Comparison of ENCODE assay signal across 9 mouse cellular contexts in genomic region chr2:167949250-167949649, GRCm38 (mm10). TPM values are rescaled to one million over a fixed set of nuclear protein-coding genes. Genes with fewer than 3 reads are reported as not detected.
DNase-seq lines count a peak whose midpoint lies in the region; ATAC-seq and TF ChIP-seq lines count a peak whose summit lies in the region.
"Had no signal": no experiment of that assay in that cellular context is flagged by ENCODE, and none has a peak within 500 bp of the region (broad histone marks: within the 10 kb centered on the region; RNA-seq: fewer than 3 reads in every experiment).

No protein-coding gene starts in this region.

- no peak for TF ChIP-seq CTCF in MEL (IDR thresholded peaks at IDR 0.05 in 2 of 3, conservative IDR thresholded peaks at IDR 0.05 in 1 of 3; ENCODE audit: control insufficient read depth in 1 of 3, insufficient read depth in 1 of 3, low read depth in 2 of 3, low read length in 3 of 3, poor library complexity in 1 of 3, severe bottlenecking in 1 of 3)

- no peak overlapping the region for H3ac ChIP-seq in myocyte (ENCODE audit: control insufficient read depth, insufficient read length)

- H3K27me3 ChIP-seq in kidney, embryonic 16.5 days (ENCODE audit: insufficient read depth, low read length) = no peaks in the 10 kb centered on the region
- no peaks in the 10 kb centered on the region for H3K27me3 ChIP-seq in MEL (ENCODE audit: control insufficient read depth in 1 of 2, insufficient read depth in 2 of 2, low read length in 2 of 2)
- no peaks in the 10 kb centered on the region for H3K27me3 ChIP-seq in heart, embryonic 16.5 days (ENCODE audit: control insufficient read depth, insufficient read depth, low read length)
- no peaks in the 10 kb centered on the region for H3K27me3 ChIP-seq in myocyte (ENCODE audit: control insufficient read depth, insufficient read depth, insufficient read length)
- H3K27me3 ChIP-seq: intestine, embryonic 15.5 days had no signal

- H3K79me2 ChIP-seq in MEL (ENCODE audit: control insufficient read depth, insufficient read depth, low read length, poor library complexity) (peaks cover 30% of the 10 kb centered on the region), myocyte (ENCODE audit: control insufficient read depth, insufficient read depth) (peaks cover 93% of the 10 kb centered on the region)

- H3K4me1 ChIP-seq in kidney, embryonic 16.5 days (ENCODE audit: insufficient read depth, low read length) = peaks cover 26% of the 10 kb centered on the region
- H3K4me1 ChIP-seq in MEL (ENCODE audit: control insufficient read depth in 1 of 2, insufficient read depth in 2 of 2, low read length in 2 of 2) = peaks cover 0 to 3% of the 10 kb centered on the region in 2 experiments; a peak in 3 of 4 replicates
- H3K4me1 ChIP-seq in heart, embryonic 16.5 days (ENCODE audit: control insufficient read depth, insufficient read depth, low read length) = peaks cover 45% of the 10 kb centered on the region

- no peaks in the 10 kb centered on the region for H3K36me3 ChIP-seq in kidney, embryonic 16.5 days (ENCODE audit: insufficient read depth, low read length)
- H3K36me3 ChIP-seq in MEL (ENCODE audit: control insufficient read depth in 1 of 2, insufficient read depth in 2 of 2, low read length in 2 of 2) (no peaks in the 10 kb centered on the region), myocyte (ENCODE audit: control insufficient read depth, insufficient read depth) (no peaks in the 10 kb centered on the region)
- no peaks in the 10 kb centered on the region for H3K36me3 ChIP-seq in heart, embryonic 16.5 days (ENCODE audit: control insufficient read depth, insufficient read depth)
- H3K36me3 ChIP-seq: intestine, embryonic 15.5 days had no signal

- H3K4me2 ChIP-seq in kidney, embryonic 16.5 days (replicated peaks; ENCODE audit: low read depth, low read length) = no peak overlapping the region
- H3K4me2 ChIP-seq in heart, embryonic 16.5 days (ENCODE audit: low read depth, low read length) = no peak overlapping the region
- peak overlapping the region; percentile 62 for H3K4me2 ChIP-seq in myocyte (ENCODE audit: low read depth)
- H3K4me2 ChIP-seq: intestine, embryonic 15.5 days had no signal

- TF ChIP-seq POLR2A in MEL (IDR thresholded peaks at IDR 0.05; ENCODE audit: control insufficient read depth in 1 of 2, insufficient read depth in 1 of 2, low read depth in 1 of 2, low read length in 2 of 2, poor library complexity in 1 of 2) = no peak
- TF ChIP-seq POLR2A in myocyte (IDR thresholded peaks at IDR 0.05; ENCODE audit: insufficient read length, low read depth) = no peak

- no peaks in the 10 kb centered on the region for H3K9me3 ChIP-seq in kidney, embryonic 16.5 days (ENCODE audit: low read length)
- H3K9me3 ChIP-seq in MEL (replicated peaks; ENCODE audit: insufficient read depth, low read length) = no peaks in the 10 kb centered on the region
- H3K9me3 ChIP-seq in heart, embryonic 16.5 days (replicated peaks; ENCODE audit: control insufficient read depth, low read length) = no peaks in the 10 kb centered on the region
- H3K9me3 ChIP-seq: intestine, embryonic 15.5 days had no signal

- H3K27ac ChIP-seq in kidney, embryonic 16.5 days (ENCODE audit: low read length) = peak overlapping the region; percentile 67; the same call in 1 of the 2 replicates
- no peak overlapping the region for H3K27ac ChIP-seq in MEL (ENCODE audit: control insufficient read depth, low read depth, low read length)
- H3K27ac ChIP-seq in heart, embryonic 16.5 days (ENCODE audit: low read length) = peak overlapping the region; percentile 66
- H3K27ac ChIP-seq: intestine, embryonic 15.5 days had no signal

- H3K4me3 ChIP-seq in kidney, embryonic 16.5 days (ENCODE audit: low read length) = no peak overlapping the region
- no peak overlapping the region for H3K4me3 ChIP-seq in MEL (ENCODE audit: control insufficient read depth in 1 of 2, insufficient read depth in 1 of 2, low read depth in 2 of 2, low read length in 2 of 2)
- no peak overlapping the region for H3K4me3 ChIP-seq in heart, embryonic 16.5 days (ENCODE audit: low read length)
- no peak overlapping the region for H3K4me3 ChIP-seq in myocyte
- H3K4me3 ChIP-seq: intestine, embryonic 15.5 days had no signal

- 33% methylated on average over 6 of the region's 6 CpGs for WGBS in kidney, embryonic 16.5 days
- WGBS in heart, embryonic 16.5 days = 44% methylated on average over 6 of the region's 6 CpGs

- DNase-seq in kidney, postnatal 36 days = no peak
- DNase-seq in MEL (ENCODE audit: low read depth, low spot score) = peak; percentile 30
- no peak for DNase-seq in testis, postnatal 14 days (ENCODE audit: low spot score)
- no peak for DNase-seq in adrenal gland, postnatal 4 days (ENCODE audit: low spot score in 2 of 2)

- TF ChIP-seq RAD21 in MEL (IDR thresholded peaks at IDR 0.05; ENCODE audit: low read depth, low read length) = no peak

- no peak overlapping the region for H3K9ac ChIP-seq in kidney, embryonic 16.5 days (replicated peaks; ENCODE audit: low read length)
- H3K9ac ChIP-seq in MEL (ENCODE audit: control insufficient read depth, low read depth, low read length, poor library complexity, severe bottlenecking) = no peak overlapping the region
- H3K9ac ChIP-seq in heart, embryonic 16.5 days (ENCODE audit: low read length) = 0 out of 2 replicates have a peak overlapping the region, but pooled peaks have one; percentile 11
- H3K9ac ChIP-seq: intestine, embryonic 15.5 days had no signal

- ATAC-seq in kidney, embryonic 16.5 days (ENCODE audit: low FRiP score, low TSS enrichment) = 0 out of 2 replicates have a peak, but pooled peaks have one; percentile 25
- ATAC-seq in heart, embryonic 16.5 days (replicated peaks; ENCODE audit: extremely low read depth, insufficient read depth, low FRiP score) = peak; percentile 24; the same call in 1 of the 2 replicates
- ATAC-seq in erythroid progenitor cell, adult 5-6 weeks (replicated peaks; ENCODE audit: low FRiP score, poor library complexity, severe bottlenecking) = no peak
- ATAC-seq: intestine, embryonic 15.5 days had no signal

- no peak; a peak in 1 of 4 replicates for TF ChIP-seq EP300 in MEL (IDR thresholded peaks at IDR 0.05; ENCODE audit: low read depth in 1 of 2, low read length in 2 of 2)

TF ChIP-seq in MEL, 35 proteins besides CTCF, POLR2A, EP300 and RAD21:
- no peak for TF ChIP-seq MAFK (IDR thresholded peaks at IDR 0.05; ENCODE audit: borderline replicate concordance, low read depth, low read length)
- 0 out of 2 replicates have a peak, but pooled peaks have one; percentile 15 for TF ChIP-seq MAX (IDR thresholded peaks at IDR 0.05; ENCODE audit: low read length)
- TF ChIP-seq MXI1 (IDR thresholded peaks at IDR 0.05; ENCODE audit: low read depth, low read length) = 0 out of 2 replicates have a peak, but pooled peaks have one; percentile 29
- no peak for TF ChIP-seq JUND (IDR thresholded peaks at IDR 0.05; ENCODE audit: low read depth, low read length)
- TF ChIP-seq NELFE (IDR thresholded peaks at IDR 0.05; ENCODE audit: low read depth, low read length) = no peak

TF ChIP-seq in myocyte, 11 proteins besides CTCF, POLR2A, EP300 and RAD21:
- TF ChIP-seq MYOG (IDR thresholded peaks at IDR 0.05; ENCODE audit: control insufficient read depth in 1 of 3, insufficient read depth in 1 of 3, insufficient read length in 2 of 3, low read depth in 2 of 3) (no peak), E2F4 (IDR thresholded peaks at IDR 0.05; ENCODE audit: insufficient read depth) (no peak), REST (IDR thresholded peaks at IDR 0.05; ENCODE audit: insufficient read depth, insufficient read length) (no peak), TCF3 (IDR thresholded peaks at IDR 0.05; ENCODE audit: insufficient read length, low read depth) (no peak), SRF (IDR thresholded peaks at IDR 0.05; ENCODE audit: control insufficient read depth, insufficient read length, low read depth) (no peak), CEBPB (IDR thresholded peaks at IDR 0.05; ENCODE audit: insufficient read depth, poor library complexity, severe bottlenecking) (no peak), MAX (IDR thresholded peaks at IDR 0.05; ENCODE audit: low read depth) (no peak), TCF12 (IDR thresholded peaks at IDR 0.05; ENCODE audit: insufficient read depth, poor library complexity, severe bottlenecking) (no peak), MYOD1 (IDR thresholded peaks at IDR 0.05; ENCODE audit: control insufficient read depth in 1 of 3, insufficient read length in 2 of 3, low read depth in 2 of 3) (no peak), POLR2AphosphoS2 (IDR thresholded peaks at IDR 0.05; ENCODE audit: insufficient read length, low read depth) (no peak), USF1 (IDR thresholded peaks at IDR 0.05; ENCODE audit: low read depth) (no peak)

RNA-seq across cellular contexts. Expression of gene Ptpn1, which starts 17.4 kb away (rescaled TPM):
- polyA plus RNA-seq in kidney, embryonic 16.5 days (2015; fragmentation: Nextera tagmentation; extraction: Ambion mirVana) = 56.7 and 60.0 TPM in 2 replicates
- total RNA-seq in MEL (2012; rRNA removed) = 55.3 and 55.9 TPM in 2 replicates
- 10 to 100 TPM in 1 of 2 experiments, not detected in 1; 62.9 TPM for polyA plus RNA-seq in MEL (2012; ENCODE audit: insufficient read depth in 1 of 2, insufficient read length in 2 of 2, low read depth in 1 of 2, low replicate concordance in 2 of 2, missing spikeins in 1 of 2)
- polyA plus RNA-seq in heart, embryonic 16.5 days (2015; fragmentation: Nextera tagmentation; extraction: Ambion mirVana) = 44.7 and 50.8 TPM in 2 replicates
- polyA plus RNA-seq in myocyte (2012; fragmentation: generic; extraction: Trizol) = 45.0 TPM
- total RNA-seq in erythroid progenitor cell, adult 5-6 weeks (2015; ENCODE audit: low replicate concordance) = 5.0 and 6.1 TPM in 2 replicates
- 4.3 and 13.9 TPM in 2 replicates for total RNA-seq in erythroid progenitor cell, adult 5-6 weeks (2017; ENCODE audit: low replicate concordance)
- total RNA-seq in adrenal gland, postnatal 4 days (2021) = 10 to 100 TPM; 49.4 to 58.7 TPM
